Mouse (Mus musculus): ENCODE measurements at regions not wholly inside any gene's neighbourhood (a gene's known extent, or its start where the extent isn't known, plus 50 kb on each side); places are given as distances from the start of the nearest gene placed in this dataset.

DNA sequence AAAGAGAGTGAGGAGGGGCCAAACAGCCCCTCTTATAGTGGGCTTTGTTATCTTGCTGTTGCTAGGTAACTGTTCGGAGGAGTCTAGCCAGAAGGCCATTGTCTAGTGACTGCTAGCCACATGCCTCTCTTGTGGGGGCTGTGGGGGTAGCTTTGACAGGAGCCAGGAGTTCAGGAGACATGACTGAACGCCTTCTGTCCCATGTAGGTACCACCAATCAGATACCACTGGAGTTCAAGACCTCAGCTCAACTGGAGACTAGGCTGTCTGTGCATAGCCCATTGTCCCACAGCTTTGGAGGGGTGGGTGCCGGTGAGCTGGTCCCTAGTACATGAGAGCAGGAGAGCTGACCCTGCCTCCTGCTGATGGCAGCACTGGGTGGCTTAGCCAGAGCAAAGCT lies 82.4 kb upstream of the Unc93a2 start:
- in situ Hi-C loops (cut with MboI, MseI): loop anchor here (5.0 to 25.0 kb wide), 2 partner anchors 55 to 545 kb away; no protein-coding TSS in a partner anchor

DNA sequence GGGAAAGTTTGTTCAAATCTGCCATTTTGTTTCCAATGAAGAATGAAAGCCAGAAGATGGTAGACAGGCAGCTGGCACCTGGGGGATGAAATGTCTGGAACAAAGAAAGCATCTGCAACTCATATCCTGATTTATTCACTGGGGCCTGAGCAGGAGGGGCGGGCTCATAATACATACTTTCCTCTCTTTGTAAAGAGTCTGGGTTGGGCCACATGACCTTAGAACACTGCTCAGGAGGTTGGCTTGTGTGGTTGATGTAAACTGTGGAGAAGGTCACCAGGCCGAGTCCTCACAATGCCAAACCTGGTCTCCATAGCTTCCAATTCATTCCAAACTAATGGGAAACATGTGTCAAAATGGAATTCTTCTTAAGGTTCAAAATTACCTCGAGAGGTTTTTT lies 79.6 kb upstream of the Unc93a2 start:
- in situ Hi-C loops (cut with MboI, MseI): loop anchor here (5.0 to 25.0 kb wide), 3 partner anchors 57 to 547 kb away; no protein-coding TSS in a partner anchor

DNA sequence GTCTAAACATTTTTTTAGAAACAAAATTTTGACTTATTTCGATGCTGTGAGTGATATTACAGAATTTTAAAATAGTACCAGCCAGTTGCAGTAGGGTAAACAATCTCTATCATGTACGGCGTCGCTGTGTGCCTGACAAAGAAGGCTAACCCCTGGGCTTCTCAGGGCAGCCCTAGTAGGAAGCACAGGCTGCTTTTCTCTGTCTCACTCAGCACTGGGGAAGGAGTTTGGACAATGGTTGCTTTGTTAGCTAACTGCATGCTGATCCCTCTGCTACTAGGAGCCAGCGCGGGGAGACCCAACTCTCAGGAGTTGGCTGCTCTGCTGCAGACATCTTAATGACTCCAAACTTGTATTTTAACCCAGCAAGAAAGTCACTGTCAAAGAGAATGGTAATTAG lies 75.9 kb upstream of the Unc93a2 start:
- in situ Hi-C loops (cut with MboI, MseI): loop anchor here (5.0 to 25.0 kb wide), 2 partner anchors 176 to 551 kb away; no protein-coding TSS in a partner anchor

DNA sequence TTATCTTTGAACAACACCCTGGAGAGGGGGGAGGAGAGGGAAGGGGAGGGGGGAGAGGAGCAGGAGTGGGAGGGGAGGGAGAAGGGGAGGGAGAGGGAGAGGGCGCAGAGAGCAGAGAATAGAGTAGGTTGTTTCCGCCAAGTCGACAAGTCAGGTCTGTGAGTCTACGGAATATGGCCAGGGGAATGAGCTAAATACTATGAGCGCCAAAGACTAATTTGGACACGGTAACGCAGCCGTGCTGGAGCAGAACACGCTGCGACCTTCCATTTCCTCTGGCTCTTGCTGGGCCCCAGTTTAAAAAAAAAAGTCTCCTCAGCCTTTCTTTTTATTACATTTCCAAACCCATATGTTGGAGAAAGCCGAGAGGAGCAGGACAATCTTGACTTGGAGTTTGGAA lies 71.7 kb upstream of the Unc93a2 start:
- in situ Hi-C loops (cut with MboI, MseI): loop anchor here (25.0 kb wide), 1 partner anchor 555 kb away; no protein-coding TSS in a partner anchor

DNA sequence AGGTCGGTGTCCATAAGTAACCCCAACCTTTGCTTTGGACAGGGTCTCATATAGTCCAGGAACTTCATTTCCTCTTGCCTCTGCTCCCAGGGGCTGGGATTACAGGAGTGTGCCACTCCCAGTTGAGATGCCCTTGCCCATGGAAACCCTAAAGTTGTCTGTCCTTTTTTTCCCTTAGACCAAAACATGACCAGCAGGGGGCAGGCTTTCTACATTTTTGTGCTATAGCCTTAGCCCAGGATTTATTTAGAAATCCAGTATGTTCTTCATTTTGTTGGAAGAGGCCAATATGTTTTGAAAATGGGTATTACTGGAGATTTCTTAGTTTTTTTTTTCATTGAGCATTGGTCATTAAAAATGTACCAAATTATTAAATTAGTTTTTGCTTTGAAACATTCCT lies 58.6 kb upstream of the Unc93a2 start:
- in situ Hi-C loops (cut with MboI, MseI): loop anchor here (10.0 kb wide), 1 partner anchor 149 kb away; no protein-coding TSS in a partner anchor

DNA sequence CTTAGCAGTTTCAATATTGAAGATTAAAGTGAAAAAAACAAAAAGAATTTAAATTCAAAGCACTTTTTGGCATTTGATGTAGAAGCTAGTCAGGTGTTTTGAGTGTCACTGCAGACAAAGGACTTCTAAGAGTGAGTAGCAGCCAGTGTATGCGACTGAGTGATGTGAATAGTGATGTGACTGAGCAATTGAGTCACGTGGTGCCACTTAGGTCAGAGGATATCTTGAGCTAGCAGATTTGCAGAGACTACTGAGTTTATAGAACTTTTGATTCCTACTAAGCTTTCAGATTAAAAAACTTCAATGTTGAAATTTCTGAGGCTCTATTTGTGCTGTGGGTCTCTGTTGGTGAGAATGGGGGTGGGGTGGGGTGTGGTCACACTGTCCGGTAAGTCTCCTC lies 49.8 kb upstream of the Unc93a2 start:
- in situ Hi-C loops (cut with MboI, MseI): no loop called here
